Mouse (Mus musculus) embryonic facial prominence, embryonic 14.5 days (tissue): Measurements from ENCODE around the gene Pdpr. TPM values are rescaled to one million over a fixed set of nuclear protein-coding genes. Genes with fewer than 3 reads are reported as not detected.

Experiments used
- ATAC-seq: fragments of 200-750 bp; cut with Nextera tagmentation; 2 replicates; pipeline ENCODE4 v1.8.0; 2017; ENCODE audit warnings: low read depth, moderate number of reproducible peaks, moderate TSS enrichment
- DNase-seq: peaks from one replicate; pipeline ENCODE4 v3.0.0-alpha.2; 2015; ENCODE audit warnings: low spot score
- H3K27ac ChIP-seq: fragments of 300-500 bp; sonication (generic); replicated peaks from 2 replicates; pipeline ENCODE4 v1.5.1; 2014; ENCODE audit warnings: low read depth, mild to moderate bottlenecking, low read length, moderate library complexity
- H3K27me3 ChIP-seq: fragments of 300-500 bp; sonication (generic); replicated peaks from 2 replicates; pipeline ENCODE4 v1.6.1; 2014; ENCODE audit warnings: low read length; ENCODE audit not compliant: control insufficient read depth, insufficient read depth
- H3K36me3 ChIP-seq: fragments of 300-500 bp; sonication (generic); 2 replicates; pipeline ENCODE4 v1.6.1; 2014; ENCODE audit warnings: low read length, mixed read lengths; ENCODE audit not compliant: control insufficient read depth, insufficient read depth
- H3K4me1 ChIP-seq: fragments of 300-500 bp; sonication (generic); 2 replicates; pipeline ENCODE4 v1.6.1; 2014; ENCODE audit warnings: antibody characterized with exemption, low read length; ENCODE audit not compliant: control insufficient read depth, insufficient read depth
- H3K4me2 ChIP-seq: fragments of 300-500 bp; sonication (generic); 2 replicates; pipeline ENCODE4 v1.6.1; 2014; ENCODE audit warnings: low read depth, mild to moderate bottlenecking, low read length, moderate library complexity, mixed read lengths
- H3K4me3 ChIP-seq: fragments of 300-500 bp; sonication (generic); 2 replicates; pipeline ENCODE4 v1.5.1; 2014; ENCODE audit warnings: low read depth, mild to moderate bottlenecking, low read length
- H3K9ac ChIP-seq: fragments of 300-500 bp; sonication (generic); 2 replicates; pipeline ENCODE4 v1.6.1; 2014; ENCODE audit warnings: low read depth, mild to moderate bottlenecking, low read length, moderate library complexity, mixed read lengths
- H3K9me3 ChIP-seq: fragments of 300-500 bp; sonication (generic); 2 replicates; pipeline ENCODE4 v1.6.1; 2016; ENCODE audit warnings: low read length; ENCODE audit not compliant: control insufficient read depth
- WGBS: fragments of 180-500 bp; shearing (Covaris S2); extraction: QIAGEN DNeasy Blood & Tissue Kit; methylation state at CpG from one replicate; pipeline ENCODE4 v1.1.7; 2014; 5-methylcytosine and 5-hydroxymethylcytosine counted together
- polyA plus RNA-seq: library from polyadenylated mRNA; unstranded; fragments of >200 nt; fragmentation: Nextera tagmentation; extraction: Ambion mirVana; gene quantifications from 2 replicates; pipeline ENCODE4 v1.2.1, GENCODE M21; 2014

Pdpr gene
- polyA plus RNA-seq, 1 experiment from 2014 or later, result 7.0 TPM

DNA sequence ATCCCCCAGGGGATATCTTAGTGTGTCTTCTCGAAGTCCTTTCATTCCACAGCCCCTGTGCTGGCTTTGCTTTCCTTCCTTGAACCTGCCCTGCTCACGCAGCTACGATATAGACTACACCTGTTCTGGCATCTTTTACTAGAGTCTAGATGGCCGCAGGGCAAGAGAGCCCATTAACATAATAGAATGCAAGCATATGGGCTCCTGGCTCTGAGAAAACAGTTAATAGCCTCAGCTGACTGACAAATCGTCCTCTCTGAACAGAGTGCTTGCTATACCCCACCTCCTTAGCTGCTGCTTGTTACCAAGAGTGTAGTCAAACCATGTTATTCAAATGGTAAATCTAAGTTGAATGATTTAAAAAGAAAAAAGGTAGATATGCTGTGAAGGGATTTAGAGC is 77.2 kb downstream of the Pdpr start:
- no peaks in the 10 kb centered on the region for H3K9me3 ChIP-seq
- DNase-seq (no peak), ATAC-seq (no peak)
- H3K4me1 ChIP-seq, result no peaks in the 10 kb centered on the region
- H3K9ac ChIP-seq, result no peak overlapping the region
- H3K27ac ChIP-seq, result no peak overlapping the region
- no peaks in the 10 kb centered on the region for H3K27me3 ChIP-seq
- 73% methylated on average over 5 of the region's 5 CpGs for WGBS
- H3K4me2 ChIP-seq, result no peak overlapping the region
- H3K4me3 ChIP-seq, result no peak overlapping the region
- peaks cover 93% of the 10 kb centered on the region for H3K36me3 ChIP-seq

DNA sequence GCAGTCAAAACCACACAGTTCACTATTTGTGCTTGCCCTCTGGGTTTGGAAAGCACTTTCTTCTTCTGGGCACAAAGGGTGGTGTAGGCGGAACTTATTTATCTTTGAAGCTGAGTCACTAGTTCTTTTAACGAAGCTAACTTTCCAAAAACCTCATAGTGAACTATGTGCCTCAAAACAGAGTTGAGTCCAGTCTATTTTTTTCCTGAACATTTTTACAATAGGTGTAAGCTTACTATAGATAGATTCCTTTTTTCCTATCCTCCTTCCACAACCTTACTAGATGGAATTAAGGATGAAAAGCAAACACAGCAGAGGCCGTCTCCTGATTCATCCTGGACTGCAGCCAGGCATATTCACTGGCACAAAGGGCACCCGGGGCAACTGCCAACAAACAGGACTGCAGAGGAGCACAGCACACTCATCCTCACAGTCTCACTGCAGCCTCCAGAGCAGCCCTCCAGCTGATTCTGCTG is 91.1 kb downstream of the Pdpr start:
- 83% methylated on average over 4 of the region's 4 CpGs for WGBS

More for the DNA sequence above, 91.1 kb downstream of the Pdpr start:
- Histone ChIP-seq H3K36me3 (peaks cover 80% of the 10 kb centered on the region), H3K4me2 (no peak overlapping the region), H3K9ac (no peak overlapping the region), H3K27me3 (no peaks in the 10 kb centered on the region), H3K9me3 (no peaks in the 10 kb centered on the region), H3K4me3 (no peak overlapping the region), H3K27ac (no peak overlapping the region), H3K4me1 (no peaks in the 10 kb centered on the region)
- no peak for DNase-seq
- ATAC-seq, result no peak

Other genes with a start within 250 kb of the Pdpr start
- gene Cog4, start 248.0 kb upstream of the Pdpr start, polyA plus RNA-seq, result 69.8 and 77.9 TPM in 2 replicates
- 127 and 139 TPM in 2 replicates for gene Sf3b3, start 247.8 kb upstream of the Pdpr start, polyA plus RNA-seq
- 7.6 and 9.2 TPM in 2 replicates for gene Fuk, start 192.1 kb upstream of the Pdpr start, polyA plus RNA-seq
- gene St3gal2, start 174.7 kb upstream of the Pdpr start, polyA plus RNA-seq, result 19.4 and 20.8 TPM in 2 replicates
- gene Ddx19a, start 96.8 kb upstream of the Pdpr start, polyA plus RNA-seq, result 18.1 and 19.1 TPM in 2 replicates
- gene Ddx19b, start 62.9 kb upstream of the Pdpr start, polyA plus RNA-seq, result 5.2 and 5.5 TPM in 2 replicates
- 48.9 and 53.2 TPM in 2 replicates for gene Aars, start 61.5 kb upstream of the Pdpr start, polyA plus RNA-seq
- gene Exosc6, start 38.3 kb upstream of the Pdpr start, polyA plus RNA-seq, result 11.4 and 13.1 TPM in 2 replicates
- gene Clec18a, start 2.2 kb upstream of the Pdpr start, polyA plus RNA-seq, result 0.68 and 0.97 TPM in 2 replicates
- gene Glg1, start 164.6 kb downstream of the Pdpr start, polyA plus RNA-seq, result 103 and 104 TPM in 2 replicates
- gene Rfwd3, start 205.6 kb downstream of the Pdpr start, polyA plus RNA-seq, result 42.1 and 46.9 TPM in 2 replicates
- gene Mlkl, start 243.5 kb downstream of the Pdpr start, polyA plus RNA-seq, result 1.2 and 2.5 TPM in 2 replicates